ENCODE assay signal across 31 mouse cellular contexts in the genomic region with DNA sequence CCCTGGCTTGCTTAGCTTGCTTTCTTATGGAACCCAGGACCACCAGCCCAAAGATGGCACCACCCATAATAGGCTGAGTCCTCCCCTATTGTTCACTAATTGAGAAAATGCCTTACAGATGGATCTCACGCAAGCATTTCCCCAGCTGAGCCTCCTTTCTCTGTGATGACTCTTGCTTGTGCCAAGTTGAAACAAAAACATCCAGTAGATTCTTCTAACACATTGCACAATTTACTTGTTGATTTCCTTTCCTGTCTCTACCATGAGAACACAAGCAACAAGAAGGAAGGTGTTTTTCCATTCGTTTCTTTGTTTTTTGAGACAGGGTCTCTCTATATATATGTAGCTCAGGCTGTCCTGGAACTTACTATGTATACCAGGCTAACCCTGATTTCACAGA. TPM values are rescaled to one million over a fixed set of nuclear protein-coding genes. Genes with fewer than 3 reads are reported as not detected.
"Had no signal": no experiment of that assay in that cellular context is flagged by ENCODE, and none has a peak within 500 bp of the region (broad histone marks: within the 10 kb centered on the region; RNA-seq: fewer than 3 reads in every experiment).

No protein-coding gene starts in this region.

- H3K4me2 ChIP-seq: heart, embryonic 12.5 days; hindbrain, embryonic 12.5 days; hindbrain, embryonic 14.5 days; intestine, embryonic 15.5 days; limb, embryonic 12.5 days had no signal

- H3K27ac ChIP-seq: gastrocnemius, adult 2 months; heart, adult 2 months; heart, embryonic 10.5 days; hindbrain, embryonic 10.5 days; hindbrain, embryonic 12.5 days; hindbrain, embryonic 14.5 days; intestine, embryonic 15.5 days; layer of hippocampus, adult 2 months; left cerebral cortex, adult 2 months; limb, embryonic 10.5 days; limb, embryonic 12.5 days had no signal

- H3K9ac ChIP-seq: heart, embryonic 12.5 days; hindbrain, embryonic 12.5 days; hindbrain, embryonic 14.5 days; intestine, embryonic 15.5 days; limb, embryonic 12.5 days had no signal

- H3K9me3 ChIP-seq: heart, embryonic 10.5 days; heart, embryonic 12.5 days; hindbrain, embryonic 10.5 days; hindbrain, embryonic 12.5 days; intestine, embryonic 15.5 days; limb, embryonic 10.5 days; limb, embryonic 12.5 days had no signal

- H3K4me3 ChIP-seq: gastrocnemius, adult 2 months; heart, adult 2 months; heart, embryonic 10.5 days; heart, embryonic 12.5 days; hindbrain, embryonic 10.5 days; hindbrain, embryonic 12.5 days; intestine, embryonic 15.5 days; layer of hippocampus, adult 2 months; left cerebral cortex, adult 2 months; limb, embryonic 10.5 days; limb, embryonic 12.5 days had no signal

- DNase-seq: gastrocnemius, adult 2 months; gastrocnemius, postnatal 10 days; gastrocnemius, postnatal 25 days; heart, adult 2 months; heart, postnatal 10 days; heart, postnatal 4 days; kidney, adult 18-20 months; kidney, adult 8-10 months; kidney, postnatal 10 days; kidney, postnatal 25 days; kidney, postnatal 4 days had no signal

- ATAC-seq: hindbrain, embryonic 16.5 days; inflammation-experienced regulatory T-cells, adult 6 months; intestine, embryonic 15.5 days; intestine, postnatal 0 days had no signal

- H3K27me3 ChIP-seq: heart, embryonic 12.5 days; hindbrain, embryonic 12.5 days; intestine, embryonic 15.5 days; limb, embryonic 12.5 days had no signal

- H3K36me3 ChIP-seq: heart, embryonic 10.5 days; heart, embryonic 12.5 days; hindbrain, embryonic 10.5 days; hindbrain, embryonic 12.5 days; intestine, embryonic 15.5 days; limb, embryonic 10.5 days; limb, embryonic 12.5 days had no signal

RNA-seq across cellular contexts. Expression of a gene that starts 20.2 kb away (rescaled TPM):
- total RNA-seq: gastrocnemius, adult 2 months; gastrocnemius, postnatal 25 days; gastrocnemius, postnatal 4 days; granulocyte monocyte progenitor cell, adult 5-6 weeks; heart, adult 2 months; heart, postnatal 25 days; liver, adult 2 months had no signal
- polyA plus RNA-seq: heart, adult 2 months; inflammation-experienced regulatory T-cells, adult 6 months; liver, adult 2 months had no signal

RNA-seq across cellular contexts. Expression of a gene that starts 51.1 kb away (rescaled TPM):
- total RNA-seq: gastrocnemius, postnatal 25 days; granulocyte monocyte progenitor cell, adult 5-6 weeks; heart, adult 2 months; layer of hippocampus, postnatal 25 days; left cerebral cortex, adult 2 months; left cerebral cortex, postnatal 14 days; liver, adult 2 months had no signal
- polyA plus RNA-seq: heart, embryonic 14.5 days; hindbrain, embryonic 14.5 days; inflammation-experienced regulatory T-cells, adult 6 months; limb, embryonic 12.5 days had no signal
